ENCODE assay signal across 10 mouse cellular contexts in genomic region chr9:23204339-23205288, GRCm38 (mm10). TPM values are rescaled to one million over a fixed set of nuclear protein-coding genes. Genes with fewer than 3 reads are reported as not detected.
A peak's percentile ranks its signal among the peaks of the same experiment; 100 is the strongest.
DNase-seq lines count a peak whose midpoint lies in the region; ATAC-seq and TF ChIP-seq lines count a peak whose summit lies in the region.
"Had no signal": no experiment of that assay in that cellular context is flagged by ENCODE, and none has a peak within 500 bp of the region (broad histone marks: within the 10 kb centered on the region; RNA-seq: fewer than 3 reads in every experiment).

No protein-coding gene starts in this region.

- H3K9ac ChIP-seq in heart, embryonic 15.5 days, result no peak overlapping the region
- no peak overlapping the region for H3K9ac ChIP-seq in heart, adult 2 months (ENCODE audit: low read depth, low read length)
- no peak overlapping the region for H3K9ac ChIP-seq in embryonic facial prominence, embryonic 13.5 days
- H3K9ac ChIP-seq in hindbrain, postnatal 0 days (replicated peaks; ENCODE audit: low read length), result 0 out of 2 replicates have a peak overlapping the region, but pooled peaks have one; percentile 5
- H3K9ac ChIP-seq in neural tube, embryonic 13.5 days, result peak overlapping the region; percentile 18

- ATAC-seq in heart, embryonic 15.5 days (replicated peaks; ENCODE audit: insufficient number of reproducible peaks, insufficient read depth, low FRiP score, low read depth), result no peak
- ATAC-seq in embryonic facial prominence, embryonic 13.5 days (ENCODE audit: insufficient number of reproducible peaks, insufficient read depth, low FRiP score, low TSS enrichment, low read depth), result no peak
- ATAC-seq in hindbrain, postnatal 0 days, result peak; percentile 77
- peak; percentile 75 for ATAC-seq in neural tube, embryonic 13.5 days (ENCODE audit: low read depth)

- no peak for TF ChIP-seq EP300 in heart, adult 2 months (IDR thresholded peaks at IDR 0.05; ENCODE audit: insufficient read depth, low read depth, low read length)

- H3K4me1 ChIP-seq in heart, embryonic 15.5 days (replicated peaks), result peaks cover 6% of the 10 kb centered on the region
- no peaks in the 10 kb centered on the region; the same call in 1 of the 2 replicates for H3K4me1 ChIP-seq in heart, adult 2 months (ENCODE audit: control insufficient read depth, insufficient read depth, low read length)
- H3K4me1 ChIP-seq in embryonic facial prominence, embryonic 13.5 days, result peaks cover 19% of the 10 kb centered on the region
- peaks cover 16% of the 10 kb centered on the region for H3K4me1 ChIP-seq in hindbrain, postnatal 0 days (ENCODE audit: insufficient read depth, low read length)
- H3K4me1 ChIP-seq in neural tube, embryonic 13.5 days (replicated peaks), result peaks cover 17% of the 10 kb centered on the region
- H3K4me1 ChIP-seq in lung, adult 2 months (ENCODE audit: control insufficient read depth, insufficient read depth, low read length), result no peaks in the 10 kb centered on the region

- TF ChIP-seq POLR2A in heart, adult 2 months (IDR thresholded peaks at IDR 0.05; ENCODE audit: insufficient read depth, low read depth, low read length), result no peak
- TF ChIP-seq POLR2A in lung, adult 2 months (IDR thresholded peaks at IDR 0.05; ENCODE audit: borderline replicate concordance, extremely low read depth, low read depth, low read length), result no peak

- no peaks in the 10 kb centered on the region for H3K36me3 ChIP-seq in heart, embryonic 15.5 days
- no peaks in the 10 kb centered on the region for H3K36me3 ChIP-seq in heart, adult 2 months (ENCODE audit: control insufficient read depth, insufficient read depth, low read length)
- no peaks in the 10 kb centered on the region for H3K36me3 ChIP-seq in embryonic facial prominence, embryonic 13.5 days
- H3K36me3 ChIP-seq in hindbrain, postnatal 0 days (ENCODE audit: insufficient read depth, low read length), result no peaks in the 10 kb centered on the region
- H3K36me3 ChIP-seq in neural tube, embryonic 13.5 days, result no peaks in the 10 kb centered on the region

- no peak overlapping the region for H3K4me3 ChIP-seq in heart, embryonic 15.5 days
- H3K4me3 ChIP-seq in heart, adult 2 months, result no peak overlapping the region
- H3K4me3 ChIP-seq in embryonic facial prominence, embryonic 13.5 days, result no peak overlapping the region
- peak overlapping the region; percentile 9; the same call in 1 of the 2 replicates for H3K4me3 ChIP-seq in hindbrain, postnatal 0 days (ENCODE audit: low read length)
- no peak overlapping the region for H3K4me3 ChIP-seq in neural tube, embryonic 13.5 days
- H3K4me3 ChIP-seq in lung, adult 2 months (replicated peaks; ENCODE audit: extremely low read depth, low read depth, low read length), result no peak overlapping the region

- no peaks in the 10 kb centered on the region for H3K9me3 ChIP-seq in heart, embryonic 15.5 days (replicated peaks)
- H3K9me3 ChIP-seq in embryonic facial prominence, embryonic 13.5 days, result no peaks in the 10 kb centered on the region
- no peaks in the 10 kb centered on the region for H3K9me3 ChIP-seq in hindbrain, postnatal 0 days (ENCODE audit: low read length)
- no peaks in the 10 kb centered on the region for H3K9me3 ChIP-seq in neural tube, embryonic 13.5 days

- TF ChIP-seq CTCF in heart, adult 2 months (IDR thresholded peaks at IDR 0.05), result no peak
- TF ChIP-seq CTCF in hindbrain, postnatal 0 days (IDR thresholded peaks at IDR 0.05; ENCODE audit: low read depth), result no peak
- TF ChIP-seq CTCF in lung, adult 2 months (IDR thresholded peaks at IDR 0.05; ENCODE audit: insufficient read depth, low read length), result no peak

- intact Hi-C loops in heart, adult 2 months (cut with DNase I), result loop anchor here (10.0 kb wide), 1 partner anchor 260 kb away; no protein-coding TSS in a partner anchor

- no peaks in the 10 kb centered on the region for H3K79me2 ChIP-seq in heart, adult 2 months (replicated peaks; ENCODE audit: control insufficient read depth, insufficient read depth, low read length)

- no peak for DNase-seq in heart, adult 2 months
- peak; percentile 55 for DNase-seq in hindbrain, postnatal 0 days (ENCODE audit: low spot score)
- no peak for DNase-seq in layer of hippocampus, postnatal 25 days (ENCODE audit: extremely low spot score in 1 of 2, low spot score in 1 of 2)
- no peak for DNase-seq in lung, adult 2 months
- DNase-seq in retina, embryonic 14.5 days (ENCODE audit: low spot score), result no peak
- DNase-seq: adrenal gland, postnatal 25 days; kidney, postnatal 4 days had no signal

- no peak overlapping the region for H3K27ac ChIP-seq in heart, embryonic 15.5 days
- no peak overlapping the region for H3K27ac ChIP-seq in heart, adult 2 months
- no peak overlapping the region for H3K27ac ChIP-seq in embryonic facial prominence, embryonic 13.5 days
- H3K27ac ChIP-seq in hindbrain, postnatal 0 days, result peak overlapping the region; percentile 65
- 0 out of 2 replicates have a peak overlapping the region, but pooled peaks have one; percentile 34 for H3K27ac ChIP-seq in neural tube, embryonic 13.5 days (replicated peaks)

- peak overlapping the region; percentile 44 for H3K4me2 ChIP-seq in heart, embryonic 15.5 days
- H3K4me2 ChIP-seq in embryonic facial prominence, embryonic 13.5 days, result peak overlapping the region; percentile 41
- H3K4me2 ChIP-seq in hindbrain, postnatal 0 days (ENCODE audit: low read depth, low read length), result peak overlapping the region; percentile 41
- peak overlapping the region; percentile 43 for H3K4me2 ChIP-seq in neural tube, embryonic 13.5 days

- H3K27me3 ChIP-seq in heart, embryonic 15.5 days, result peaks cover 5% of the 10 kb centered on the region; the same call in 1 of the 2 replicates
- 0 out of 2 replicates have a peak, but pooled peaks cover 1% of the 10 kb centered on the region for H3K27me3 ChIP-seq in heart, adult 2 months (ENCODE audit: control insufficient read depth, insufficient read depth, low read length)
- H3K27me3 ChIP-seq in embryonic facial prominence, embryonic 13.5 days, result peaks cover 34% of the 10 kb centered on the region
- H3K27me3 ChIP-seq in hindbrain, postnatal 0 days (ENCODE audit: insufficient read depth, low read length), result no peaks in the 10 kb centered on the region
- 0 out of 2 replicates have a peak, but pooled peaks cover 2% of the 10 kb centered on the region for H3K27me3 ChIP-seq in neural tube, embryonic 13.5 days

- 13% methylated on average over 17 of the region's 17 CpGs for WGBS in heart, embryonic 15.5 days
- 22% methylated on average over 17 of the region's 17 CpGs for WGBS in heart, adult 2 months
- WGBS in embryonic facial prominence, embryonic 13.5 days, result 11% methylated on average over 17 of the region's 17 CpGs
- 5% methylated on average over 17 of the region's 17 CpGs for WGBS in hindbrain, postnatal 0 days
- WGBS in neural tube, embryonic 13.5 days, result 12% methylated on average over 17 of the region's 17 CpGs
- 38% methylated on average over 17 of the region's 17 CpGs for WGBS in lung, adult 2 months

RNA-seq across cellular contexts. Expression of gene Bmper, which starts 18.3 kb away (rescaled TPM):
- 7.8 and 9.2 TPM in 2 replicates for polyA plus RNA-seq in heart, embryonic 15.5 days (2015; fragmentation: Nextera tagmentation; extraction: Ambion mirVana)
- total RNA-seq in heart, adult 2 months (2021), result 1 to 10 TPM; 2.6 to 4.3 TPM
- 1.9 and 2.6 TPM in 2 replicates for polyA plus RNA-seq in heart, adult 2 months (2012; rRNA removed)
- 10.8 and 16.9 TPM in 2 replicates for polyA plus RNA-seq in embryonic facial prominence, embryonic 13.5 days (2015; fragmentation: Nextera tagmentation; extraction: Ambion mirVana)
- total RNA-seq in hindbrain, postnatal 0 days (2014; rRNA removed), result 9.9 and 10.2 TPM in 2 replicates
- 6.7 and 8.1 TPM in 2 replicates for polyA plus RNA-seq in hindbrain, postnatal 0 days (2015; fragmentation: Nextera tagmentation; extraction: Ambion mirVana)
- 7.5 and 10.0 TPM in 2 replicates for polyA plus RNA-seq in neural tube, embryonic 13.5 days (2015; fragmentation: Nextera tagmentation; extraction: Ambion mirVana)
- total RNA-seq in layer of hippocampus, postnatal 25 days (2021), result 1 to 10 TPM; 3.9 to 5.3 TPM
- 8.5 and 12.0 TPM in 2 replicates for polyA plus RNA-seq in lung, adult 2 months (2012; rRNA removed)

Comparison
In these comparisons a context has a peak if more than half of its experiments do, and no peak if none do; other contexts are left out.
1. ATAC-seq: peak in hindbrain, postnatal 0 days (single experiment) and neural tube, embryonic 13.5 days (single experiment); none in heart, embryonic 15.5 days (single experiment) and embryonic facial prominence, embryonic 13.5 days (single experiment).
2. H3K27ac ChIP-seq: peak in hindbrain, postnatal 0 days (single experiment) and neural tube, embryonic 13.5 days (single experiment); none in heart, embryonic 15.5 days (single experiment), heart, adult 2 months (single experiment) and embryonic facial prominence, embryonic 13.5 days (single experiment).
3. H3K9ac ChIP-seq: peak in hindbrain, postnatal 0 days (single experiment) and neural tube, embryonic 13.5 days (single experiment); none in heart, embryonic 15.5 days (single experiment), heart, adult 2 months (single experiment) and embryonic facial prominence, embryonic 13.5 days (single experiment).
4. Peak in every context shown above with its lines, with median percentiles within 50 percentile points of each other: H3K4me2 ChIP-seq.